Mouse (Mus musculus): ENCODE data around the gene Tmem123.

DNA sequence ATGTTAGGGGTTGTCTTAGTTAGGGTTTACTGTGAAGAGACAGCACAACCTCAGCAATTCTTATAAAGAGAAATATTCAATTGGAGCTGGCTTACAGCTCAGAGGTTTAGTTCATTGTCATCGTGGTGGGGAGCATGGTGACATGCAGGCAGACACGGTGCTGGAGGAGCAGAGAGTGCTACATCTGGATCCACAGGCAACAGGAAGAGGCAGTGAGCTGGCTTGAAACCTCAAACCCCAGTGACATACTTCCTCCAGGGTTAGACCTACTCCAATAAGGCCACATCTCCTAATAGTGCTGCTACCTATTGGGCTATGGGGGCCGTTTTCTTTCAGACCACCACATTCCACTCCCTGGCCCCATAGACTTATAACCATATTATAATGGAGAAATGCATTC, 12.1 kb downstream of the Tmem123 start:
- TF ChIP-seq TAL1 (IDR thresholded peaks at IDR 0.05; ENCODE audit: low read length) (no peak), GATA1 (IDR thresholded peaks at IDR 0.05; ENCODE audit: low read length) (no peak)

All from erythroblast, embryonic 14.5 days (primary cell).